Mouse (Mus musculus) olfactory bulb, adult 2 months (tissue): ENCODE measurements around the gene Krt2. TPM values are rescaled to one million over a fixed set of nuclear protein-coding genes. Genes with fewer than 3 reads are reported as not detected.

Experiments used
- H3K27ac ChIP-seq: fragments of 200-500 bp; 2 replicates; pipeline ENCODE4 v1.5.1; 2012; ENCODE audit warnings: low read depth, low read length; ENCODE audit not compliant: insufficient read depth
- H3K4me1 ChIP-seq: fragments of 200-500 bp; 2 replicates; pipeline ENCODE4 v1.6.1; 2012; ENCODE audit warnings: low read length; ENCODE audit not compliant: control insufficient read depth, insufficient read depth
- H3K4me3 ChIP-seq: fragments of 200-500 bp; 2 replicates; pipeline ENCODE4 v1.5.1; 2012; ENCODE audit warnings: mild to moderate bottlenecking, low read depth, low read length, moderate library complexity; ENCODE audit not compliant: insufficient read depth
- CTCF ChIP-seq: fragments of 200-500 bp; IDR thresholded peaks from 2 replicates; pipeline ENCODE4 v1.5.1; 2012; ENCODE audit warnings: low read depth, mild to moderate bottlenecking, low read length, moderate library complexity; ENCODE audit not compliant: insufficient read depth
- POLR2A ChIP-seq: fragments of 200-500 bp; IDR thresholded peaks from 2 replicates; pipeline ENCODE4 v1.6.1; 2012; ENCODE audit warnings: mild to moderate bottlenecking, low read depth, low read length, moderate library complexity; ENCODE audit not compliant: insufficient read depth
- WGBS: fragments of 180-500 bp; shearing (Covaris S2); methylation state at CpG from one replicate; pipeline ENCODE4 v1.1.7; 2018; 5-methylcytosine and 5-hydroxymethylcytosine counted together
- polyA plus RNA-seq: library from polyadenylated mRNA; stranded (reverse); fragments of >200 nt; gene quantifications from 2 replicates; pipeline ENCODE4 v1.2.4, GENCODE M21; 2012; ENCODE audit warnings: low replicate concordance; ENCODE audit not compliant: missing spikeins, insufficient read depth, insufficient read length

Gene Krt2
- polyA plus RNA-seq = not detected in 2 replicates

DNA sequence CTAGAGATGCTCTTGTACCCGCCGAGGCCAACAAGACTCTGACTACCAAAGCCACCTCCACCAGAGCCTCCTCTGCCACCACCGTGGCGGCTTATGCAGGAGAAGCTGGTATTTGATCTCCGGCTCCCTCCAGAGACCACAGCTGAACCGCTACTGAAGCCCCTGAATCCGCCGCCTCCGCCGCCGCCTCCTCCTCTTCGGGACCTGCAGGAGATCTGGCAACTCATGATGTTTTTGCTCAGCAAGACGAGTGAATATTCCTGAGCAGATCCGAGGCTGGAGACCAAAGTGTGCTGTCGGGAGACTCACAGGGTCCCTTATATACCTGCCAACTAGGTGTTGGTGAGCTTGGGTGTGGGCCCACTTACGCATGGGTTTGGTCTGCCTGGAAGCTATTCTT is at the start of gene Krt2:
TSS of gene Krt2 (minus strand) at position 295 of the 400 bp plus-strand sequence.
- Histone ChIP-seq H3K4me3 (no peak within 1 kb of the TSS), H3K4me1 (no peaks in the 10 kb centered on the region), H3K27ac (no peak within 1 kb of the TSS)
- TF ChIP-seq POLR2A (no peak), CTCF (no peak)
- WGBS = 88% methylated on average over 16 of the region's 16 CpGs

- Histone ChIP-seq H3K4me3 (no peak overlapping the region), H3K4me1 (peaks cover 6% of the 10 kb centered on the region), H3K27ac (no peak overlapping the region)
- WGBS = 66% methylated on average over 7 of the region's 7 CpGs
- TF ChIP-seq CTCF = no peak
- no peak for TF ChIP-seq POLR2A
Measured at GRCm38 (mm10) chr15:101866754-101867153, 48.8 kb upstream of the Krt2 start.

DNA sequence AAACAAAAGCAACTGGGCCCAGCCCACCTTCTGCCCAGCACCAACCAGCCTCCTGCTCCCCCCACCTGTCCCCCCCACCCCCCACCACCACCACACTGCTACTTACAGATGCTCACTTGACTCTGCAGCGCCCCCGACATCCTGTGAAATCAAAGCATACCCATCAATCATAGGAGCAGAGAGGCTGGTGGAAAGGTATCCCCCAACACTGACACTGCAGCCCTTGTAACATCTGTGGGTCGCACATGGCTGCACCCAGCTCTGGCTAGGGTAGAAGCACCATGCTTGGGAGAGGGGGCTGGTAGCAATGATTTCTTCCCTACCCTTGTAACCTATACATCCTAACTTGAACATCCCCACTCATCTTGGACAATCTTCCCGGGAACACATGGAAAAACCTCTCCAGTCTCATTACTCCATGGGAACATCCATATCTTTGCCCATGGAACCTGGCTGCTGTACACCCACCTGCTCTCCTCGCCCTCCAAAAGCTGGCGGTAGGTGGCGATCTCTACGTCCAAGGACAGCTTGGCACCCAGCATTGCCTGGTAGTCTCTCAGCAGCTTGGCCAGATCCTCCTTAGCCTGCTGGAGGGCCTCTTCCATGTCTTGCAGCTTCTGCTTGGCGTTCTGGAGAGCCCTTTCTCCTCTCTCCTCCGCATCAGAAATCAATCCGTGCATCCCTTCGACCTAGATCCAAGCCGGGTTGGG is 42.6 kb upstream of the Krt2 start:
- H3K27ac ChIP-seq = no peak overlapping the region
- H3K4me3 ChIP-seq = no peak overlapping the region
- WGBS = 75% methylated on average over 13 of the region's 13 CpGs
- TF ChIP-seq CTCF (no peak), POLR2A (no peak)
- peaks cover 10% of the 10 kb centered on the region for H3K4me1 ChIP-seq

- H3K27ac ChIP-seq = no peak overlapping the region
- WGBS = 1% methylated on average over 33 of the region's 33 CpGs
- TF ChIP-seq CTCF = no peak
- no peak for TF ChIP-seq POLR2A
- H3K4me3 ChIP-seq = peak overlapping the region; percentile 52
- H3K4me1 ChIP-seq = peaks cover 11% of the 10 kb centered on the region
Measured at GRCm38 (mm10) chr15:101859735-101860170, 41.8 kb upstream of the Krt2 start.

DNA sequence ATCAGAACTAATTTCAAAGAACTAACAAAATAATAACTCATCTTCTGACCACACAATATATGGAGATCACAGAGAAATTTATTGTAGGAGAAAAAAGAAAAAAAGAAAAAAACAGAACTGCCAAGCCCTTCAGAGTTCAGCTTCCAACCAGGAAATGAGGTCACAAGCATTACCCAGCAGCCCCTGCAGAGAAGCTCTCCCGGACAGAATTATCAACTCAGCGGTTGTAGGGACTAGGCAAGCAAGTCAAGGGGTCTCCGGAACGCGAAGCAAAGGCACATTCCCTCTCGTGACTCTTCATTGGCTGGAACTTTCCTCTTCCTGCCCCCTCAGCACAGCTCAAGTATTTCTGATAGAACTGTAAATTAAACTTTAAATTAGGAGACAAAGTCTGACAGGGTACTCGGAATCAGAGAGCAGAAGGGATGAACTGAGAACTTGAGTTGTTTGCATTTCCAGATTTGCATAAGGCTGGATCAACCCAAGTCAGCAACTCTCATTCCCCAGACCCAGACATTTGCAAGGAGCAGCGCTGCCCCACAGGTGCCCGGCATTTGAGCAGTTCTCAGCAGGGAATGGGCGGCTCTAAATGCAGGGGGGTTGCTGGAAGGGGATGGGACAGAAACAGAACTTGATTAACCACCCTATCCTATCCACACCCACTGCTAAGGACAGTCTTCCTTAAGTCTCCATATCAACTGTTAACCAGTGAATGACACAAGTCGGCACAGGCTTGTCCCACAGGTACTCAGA is 40.9 kb upstream of the Krt2 start:
- WGBS = 34% methylated on average over 11 of the region's 11 CpGs
- peaks cover 19% of the 10 kb centered on the region for H3K4me1 ChIP-seq
- H3K4me3 ChIP-seq = no peak overlapping the region
- TF ChIP-seq CTCF (no peak), POLR2A (no peak)
- no peak overlapping the region for H3K27ac ChIP-seq

DNA sequence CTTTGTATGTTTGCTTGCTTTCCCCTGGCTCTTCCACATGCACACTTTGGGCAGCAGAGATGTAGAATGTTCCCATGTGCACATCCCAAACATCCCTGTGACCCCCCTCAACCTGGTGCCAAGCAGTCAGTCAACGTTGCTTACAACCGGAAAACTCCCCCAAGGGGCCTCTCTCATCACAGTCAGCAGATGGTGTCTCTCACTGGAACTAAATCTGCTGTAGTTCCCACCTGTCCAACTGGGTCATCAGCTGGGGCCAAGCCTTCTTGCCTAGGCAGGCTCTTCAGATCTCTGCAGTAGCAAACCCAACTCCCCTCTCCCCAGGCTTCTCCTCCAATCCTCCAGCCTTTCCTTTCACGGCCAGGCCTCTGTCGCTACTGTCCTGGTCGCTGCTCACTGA is 38.7 kb upstream of the Krt2 start:
- TF ChIP-seq POLR2A (no peak), CTCF (no peak)
- Histone ChIP-seq H3K4me1 (peaks cover 20% of the 10 kb centered on the region), H3K27ac (no peak overlapping the region), H3K4me3 (no peak overlapping the region)
- WGBS = 80% methylated on average over 5 of the region's 5 CpGs

GRCm38 (mm10) chr15:101855732-101856131 is 37.8 kb upstream of the Krt2 start:
- WGBS = 75% methylated on average over 3 of the region's 3 CpGs
- Histone ChIP-seq H3K27ac (no peak overlapping the region), H3K4me3 (no peak overlapping the region), H3K4me1 (peaks cover 20% of the 10 kb centered on the region)
- TF ChIP-seq CTCF = no peak
- TF ChIP-seq POLR2A = no peak

- Histone ChIP-seq H3K27ac (no peak overlapping the region), H3K4me3 (no peak overlapping the region), H3K4me1 (peaks cover 15% of the 10 kb centered on the region)
- WGBS = 37% methylated on average over 5 of the region's 5 CpGs
- TF ChIP-seq POLR2A = no peak
- no peak for TF ChIP-seq CTCF
Measured at GRCm38 (mm10) chr15:101854294-101854693, 36.3 kb upstream of the Krt2 start.

- WGBS = 24% methylated on average over 5 of the region's 5 CpGs
- Histone ChIP-seq H3K27ac (no peak overlapping the region), H3K4me1 (peaks cover 10% of the 10 kb centered on the region), H3K4me3 (no peak overlapping the region)
- TF ChIP-seq CTCF (no peak), POLR2A (no peak)
Measured at GRCm38 (mm10) chr15:101852571-101852970, 34.6 kb upstream of the Krt2 start.
